Mouse (Mus musculus) kidney, postnatal 0 days (tissue): ENCODE data around the gene Tbkbp1. TPM values are rescaled to one million over a fixed set of nuclear protein-coding genes. Genes with fewer than 3 reads are reported as not detected.

Experiments
- ATAC-seq: fragments of 200-750 bp; cut with Nextera tagmentation; replicated peaks from 2 replicates; pipeline ENCODE4 v1.8.0; 2017; ENCODE audit warnings: low read depth, moderate number of reproducible peaks, moderate TSS enrichment, moderate library complexity; ENCODE audit not compliant: low FRiP score
- DNase-seq: peaks from one replicate; pipeline ENCODE4 v3.0.0-alpha.2; 2016; ENCODE audit warnings: low spot score
- H3K27ac ChIP-seq: fragments of 300-500 bp; sonication (generic); 2 replicates; pipeline ENCODE4 v1.5.1; 2014; ENCODE audit warnings: mild to moderate bottlenecking
- H3K27me3 ChIP-seq: fragments of 300-500 bp; sonication (generic); 2 replicates; pipeline ENCODE4 v1.6.1; 2014; ENCODE audit warnings: low read length, mixed read lengths; ENCODE audit not compliant: insufficient read depth
- H3K36me3 ChIP-seq: fragments of 300-500 bp; sonication (generic); 2 replicates; pipeline ENCODE4 v1.6.1; 2014; ENCODE audit warnings: low read length, mixed read lengths; ENCODE audit not compliant: insufficient read depth
- H3K4me1 ChIP-seq: fragments of 300-500 bp; sonication (generic); replicated peaks from 2 replicates; pipeline ENCODE4 v1.6.1; 2014; ENCODE audit warnings: antibody characterized with exemption, low read length, mixed read lengths; ENCODE audit not compliant: insufficient read depth
- H3K4me2 ChIP-seq: fragments of 300-500 bp; sonication (generic); 2 replicates; pipeline ENCODE4 v1.6.1; 2014; ENCODE audit warnings: mild to moderate bottlenecking, low read length, moderate library complexity, mixed read lengths
- H3K4me3 ChIP-seq: fragments of 300-500 bp; sonication (generic); replicated peaks from 2 replicates; pipeline ENCODE4 v1.5.1; 2014; ENCODE audit warnings: low read depth, low read length
- H3K9ac ChIP-seq: fragments of 300-500 bp; sonication (generic); 2 replicates; pipeline ENCODE4 v1.6.1; 2014; ENCODE audit warnings: low read depth, low read length
- H3K9me3 ChIP-seq: fragments of 300-500 bp; sonication (generic); replicated peaks from 2 replicates; pipeline ENCODE4 v1.6.1; 2016; ENCODE audit warnings: low read length, inconsistent platforms, mixed read lengths
- CTCF ChIP-seq: IDR thresholded peaks from 2 replicates; pipeline ENCODE4 v1.5.1; 2016; ENCODE audit warnings: antibody characterized with exemption, low read depth, mild to moderate bottlenecking, moderate library complexity
- WGBS: fragments of 180-500 bp; shearing (Covaris S2); extraction: QIAGEN DNeasy Blood & Tissue Kit; methylation state at CpG from one replicate; pipeline ENCODE4 v1.1.7; 2014; 5-methylcytosine and 5-hydroxymethylcytosine counted together
- microRNA-seq: library from miRNA; unstranded; fragments of <30 nt; microRNA quantifications from one replicate; pipeline ENCODE4, GENCODE M21; 2016
- polyA plus RNA-seq: library from polyadenylated mRNA; unstranded; fragments of >200 nt; fragmentation: Nextera tagmentation; extraction: Ambion mirVana; gene quantifications from 2 replicates; pipeline ENCODE4 v1.2.1, GENCODE M21; 2015

Tbkbp1 gene
- polyA plus RNA-seq, 1 experiment from 2014 or later: 5.5 TPM

DNA sequence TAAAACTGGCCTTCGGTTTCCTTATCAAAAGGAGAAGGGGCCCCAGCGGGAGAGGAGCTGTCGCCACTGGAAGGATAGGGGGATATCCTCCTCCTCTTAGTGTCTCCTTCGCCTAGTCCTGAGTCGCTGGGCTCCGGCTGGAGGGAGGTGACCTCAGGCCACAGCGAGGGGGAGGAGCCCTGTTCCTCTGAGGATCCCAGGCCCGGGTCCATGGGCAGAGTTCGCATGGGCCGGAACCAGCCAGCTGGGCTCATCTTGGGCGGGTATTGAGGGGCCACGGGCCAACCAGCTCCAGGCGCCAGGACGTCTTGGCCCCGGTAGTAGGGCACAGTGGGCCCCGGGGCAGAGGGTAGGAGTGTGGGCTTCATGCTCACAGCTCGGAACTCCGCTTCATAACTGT, 52.5 kb downstream of the Tbkbp1 start:
- DNase-seq: no peak
- Histone ChIP-seq H3K4me3 (no peak overlapping the region), H3K27ac (no peak overlapping the region), H3K4me1 (no peaks in the 10 kb centered on the region), H3K9ac (no peak overlapping the region), H3K36me3 (no peaks in the 10 kb centered on the region), H3K4me2 (peak overlapping the region; percentile 33; the same call in 1 of the 2 replicates), H3K9me3 (no peaks in the 10 kb centered on the region), H3K27me3 (0 out of 2 replicates have a peak, but pooled peaks cover 4% of the 10 kb centered on the region)
- no peak for TF ChIP-seq CTCF
- ATAC-seq: no peak
- WGBS: 13% methylated on average over 18 of the region's 18 CpGs

DNA sequence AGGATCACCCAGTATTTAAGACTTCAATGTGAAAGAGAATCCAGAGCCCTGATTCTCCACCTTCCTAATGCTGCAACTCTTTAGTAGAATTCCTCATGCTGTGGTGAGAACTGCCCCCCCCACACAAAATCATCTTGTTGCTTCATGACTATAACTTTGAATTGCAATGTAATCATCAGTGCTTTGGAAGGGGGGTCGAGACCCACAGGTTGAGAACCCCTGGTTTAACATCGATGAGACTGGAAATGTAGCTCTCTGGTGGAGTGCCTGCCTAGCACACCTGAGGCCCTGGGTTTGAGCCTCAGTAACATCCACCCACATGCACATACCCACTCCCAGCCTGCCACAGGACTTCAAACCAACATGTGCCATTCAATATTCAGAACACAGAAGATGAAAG, 56.7 kb downstream of the Tbkbp1 start:
- Histone ChIP-seq H3K27ac (no peak overlapping the region), H3K4me3 (no peak overlapping the region), H3K27me3 (0 out of 2 replicates have a peak, but pooled peaks cover 4% of the 10 kb centered on the region), H3K9ac (no peak overlapping the region), H3K4me2 (no peak overlapping the region), H3K9me3 (no peaks in the 10 kb centered on the region), H3K4me1 (no peaks in the 10 kb centered on the region), H3K36me3 (no peaks in the 10 kb centered on the region)
- no peak for TF ChIP-seq CTCF
- 59% methylated on average over 2 of the region's 2 CpGs for WGBS
- DNase-seq: no peak
- ATAC-seq: no peak

DNA sequence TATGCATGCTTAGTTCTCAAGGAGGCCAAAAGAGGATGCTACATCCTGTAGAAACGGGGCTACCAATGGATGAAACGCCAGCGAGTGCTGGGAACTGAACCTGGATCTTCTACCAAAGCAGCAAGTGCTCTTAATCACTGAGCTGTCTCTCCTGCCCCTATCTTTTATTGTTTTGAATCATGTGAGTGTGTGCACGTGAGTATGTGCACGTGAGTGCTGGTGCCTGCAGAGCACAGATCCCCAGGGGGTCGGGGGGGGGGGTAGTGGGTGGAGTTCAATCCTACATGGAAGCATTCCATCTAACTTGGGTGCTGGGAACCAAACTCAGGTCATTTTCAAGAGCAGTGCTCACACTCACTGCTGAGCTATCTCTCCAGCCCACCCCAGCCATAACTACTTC, 64.9 kb downstream of the Tbkbp1 start:
- whole genome bisulfite sequencing: 71% methylated on average over 6 of the region's 6 CpGs
- Histone ChIP-seq H3K9ac (no peak overlapping the region), H3K9me3 (no peaks in the 10 kb centered on the region), H3K27ac (no peak overlapping the region), H3K36me3 (no peaks in the 10 kb centered on the region), H3K4me2 (no peak overlapping the region), H3K4me1 (peaks cover 3% of the 10 kb centered on the region; the same call in 1 of the 2 replicates), H3K27me3 (0 out of 2 replicates have a peak, but pooled peaks cover 3% of the 10 kb centered on the region), H3K4me3 (no peak overlapping the region)
- ATAC-seq: no peak
- DNase-seq: no peak
- TF ChIP-seq CTCF: no peak

Small RNA genes lying within 50 kb of the gene (microRNA-seq; reads per million reads assigned to microRNA genes)
- gene Mir7235: not detected

Other genes with a start within 250 kb of the Tbkbp1 start
- gene Cdk5rap3, start 235.0 kb downstream of the Tbkbp1 start, polyA plus RNA-seq: 77.8 and 81.6 TPM in 2 replicates
- gene Prr15l, start 223.4 kb downstream of the Tbkbp1 start, polyA plus RNA-seq: 76.5 and 88.2 TPM in 2 replicates
- gene Pnpo, start 207.5 kb downstream of the Tbkbp1 start, polyA plus RNA-seq: 31.7 and 33.2 TPM in 2 replicates
- gene Sp2, start 168.5 kb downstream of the Tbkbp1 start, polyA plus RNA-seq: 16.3 and 16.4 TPM in 2 replicates
- 1.5 and 2.0 TPM in 2 replicates for gene Sp6, start 138.1 kb downstream of the Tbkbp1 start, polyA plus RNA-seq
- gene Scrn2, start 121.6 kb downstream of the Tbkbp1 start, polyA plus RNA-seq: 41.6 and 46.6 TPM in 2 replicates
- 1.0 and 1.2 TPM in 2 replicates for gene Lrrc46, start 110.1 kb downstream of the Tbkbp1 start, polyA plus RNA-seq
- 71.9 and 79.6 TPM in 2 replicates for gene Mrpl10, start 109.9 kb downstream of the Tbkbp1 start, polyA plus RNA-seq
- gene Osbpl7, start 100.9 kb downstream of the Tbkbp1 start, polyA plus RNA-seq: 6.6 and 7.6 TPM in 2 replicates
- 0.15 TPM in 1 of 2 replicates, not detected in the other for gene Tbx21, start 36.2 kb downstream of the Tbkbp1 start, polyA plus RNA-seq
- gene Kpnb1, start 36.4 kb upstream of the Tbkbp1 start, polyA plus RNA-seq: 34.0 and 35.8 TPM in 2 replicates
- gene Npepps, start 129.1 kb upstream of the Tbkbp1 start, polyA plus RNA-seq: 46.5 TPM in 2 replicates
- 54.3 and 56.9 TPM in 2 replicates for gene Mrpl45, start 164.2 kb upstream of the Tbkbp1 start, polyA plus RNA-seq
- gene Gpr179, start 200.6 kb upstream of the Tbkbp1 start, polyA plus RNA-seq: 0.05 and 0.06 TPM in 2 replicates
- 2.4 and 2.6 TPM in 2 replicates for gene Socs7, start 211.1 kb upstream of the Tbkbp1 start, polyA plus RNA-seq